Mouse (Mus musculus) heart, postnatal 0 days (tissue): ENCODE measurements around the gene Adar.

ENCODE experiments used
- CTCF ChIP-seq: IDR thresholded peaks from 2 replicates; pipeline ENCODE4 v1.5.1; 2016; ENCODE audit warnings: antibody characterized with exemption, control low read depth, low read depth
- EP300 ChIP-seq: IDR thresholded peaks from 2 replicates; pipeline ENCODE4 v1.6.1; 2016; ENCODE audit warnings: antibody characterized with exemption, low read depth

GRCm38 (mm10) chr3:89738509-89738908 lies 23.7 kb downstream of the Adar start:
- TF ChIP-seq CTCF (no peak), EP300 (no peak)
